Mouse (Mus musculus) lung, embryonic 16.5 days (tissue): ENCODE results near the gene Igf2r. TPM values are rescaled to one million over a fixed set of nuclear protein-coding genes. Genes with fewer than 3 reads are reported as not detected.

Experiments used
- ATAC-seq: fragments of 200-750 bp; cut with Nextera tagmentation; 2 replicates; pipeline ENCODE4 v1.8.0; 2017; ENCODE audit warnings: low read depth, mild to moderate bottlenecking, moderate library complexity
- H3K27ac ChIP-seq: fragments of 300-500 bp; sonication (generic); 2 replicates; pipeline ENCODE4 v1.5.1; 2014; ENCODE audit warnings: mild to moderate bottlenecking, control low read depth, low read length
- H3K27me3 ChIP-seq: fragments of 300-500 bp; sonication (generic); 2 replicates; pipeline ENCODE4 v1.6.1; 2014; ENCODE audit warnings: low read depth, low read length, mixed read lengths; ENCODE audit not compliant: control insufficient read depth, insufficient read depth
- H3K36me3 ChIP-seq: fragments of 300-500 bp; sonication (generic); 2 replicates; pipeline ENCODE4 v1.6.1; 2014; ENCODE audit warnings: low read length; ENCODE audit not compliant: control insufficient read depth, insufficient read depth
- H3K4me1 ChIP-seq: fragments of 300-500 bp; sonication (generic); replicated peaks from 2 replicates; pipeline ENCODE4 v1.6.1; 2014; ENCODE audit warnings: low read length, mixed read lengths; ENCODE audit not compliant: control insufficient read depth, insufficient read depth
- H3K4me2 ChIP-seq: fragments of 300-500 bp; sonication (generic); 2 replicates; pipeline ENCODE4 v1.6.1; 2014; ENCODE audit warnings: low read depth, low read length, control low read depth
- H3K4me3 ChIP-seq: fragments of 300-500 bp; sonication (generic); 2 replicates; pipeline ENCODE4 v1.5.1; 2014; ENCODE audit warnings: mild to moderate bottlenecking, low read length, control low read depth
- H3K9ac ChIP-seq: fragments of 300-500 bp; sonication (generic); 2 replicates; pipeline ENCODE4 v1.6.1; 2014; ENCODE audit warnings: low read length, control low read depth
- H3K9me3 ChIP-seq: fragments of 300-500 bp; sonication (generic); 2 replicates; pipeline ENCODE4 v1.6.1; 2016; ENCODE audit warnings: low read length; ENCODE audit not compliant: control insufficient read depth
- WGBS: fragments of 180-500 bp; shearing (Covaris S2); extraction: QIAGEN DNeasy Blood & Tissue Kit; methylation state at CpG from one replicate; pipeline ENCODE4 v1.1.7; 2014; 5-methylcytosine and 5-hydroxymethylcytosine counted together
- polyA plus RNA-seq: library from polyadenylated mRNA; unstranded; fragments of >200 nt; fragmentation: Nextera tagmentation; extraction: Ambion mirVana; gene quantifications from 2 replicates; pipeline ENCODE4 v1.2.1, GENCODE M21; 2015

The Igf2r gene
- polyA plus RNA-seq, 1 experiment from 2014 or later: 64.4 TPM

- peaks cover 33% of the 10 kb centered on the region for H3K36me3 ChIP-seq
- no peak overlapping the region; the same call in 1 of the 2 replicates for H3K9ac ChIP-seq
- H3K27ac ChIP-seq: peak overlapping the region; percentile 52
- no peaks in the 10 kb centered on the region for H3K27me3 ChIP-seq
- peak; percentile 56 for ATAC-seq
- no peaks in the 10 kb centered on the region for H3K9me3 ChIP-seq
- no peak overlapping the region for H3K4me2 ChIP-seq
- H3K4me3 ChIP-seq: no peak overlapping the region
- H3K4me1 ChIP-seq: peaks cover 7% of the 10 kb centered on the region
- WGBS: 57% methylated on average over 5 of the region's 5 CpGs
Observed at GRCm38 (mm10) chr17:12714080-12714561, 55.3 kb downstream of the Igf2r start.

GRCm38 (mm10) chr17:12712993-12713392 is 56.5 kb downstream of the Igf2r start:
- no peaks in the 10 kb centered on the region for H3K9me3 ChIP-seq
- 0 out of 2 replicates have a peak overlapping the region, but pooled peaks have one; percentile 1 for H3K27ac ChIP-seq
- ATAC-seq: no peak
- no peak overlapping the region for H3K9ac ChIP-seq
- 69% methylated on average over 3 of the region's 3 CpGs for WGBS
- peaks cover 3% of the 10 kb centered on the region; the same call in 1 of the 2 replicates for H3K4me1 ChIP-seq
- peaks cover 31% of the 10 kb centered on the region for H3K36me3 ChIP-seq
- H3K4me2 ChIP-seq: no peak overlapping the region
- no peaks in the 10 kb centered on the region for H3K27me3 ChIP-seq
- H3K4me3 ChIP-seq: no peak overlapping the region

GRCm38 (mm10) chr17:12712191-12712590 is 57.3 kb downstream of the Igf2r start:
- Histone ChIP-seq H3K9me3 (no peaks in the 10 kb centered on the region), H3K36me3 (peaks cover 28% of the 10 kb centered on the region), H3K4me3 (no peak overlapping the region), H3K27ac (no peak overlapping the region), H3K27me3 (no peaks in the 10 kb centered on the region), H3K9ac (no peak overlapping the region), H3K4me2 (no peak overlapping the region), H3K4me1 (peaks cover 3% of the 10 kb centered on the region)
- no peak for ATAC-seq

- H3K36me3 ChIP-seq: peaks cover 23% of the 10 kb centered on the region
- ATAC-seq: no peak
- no peaks in the 10 kb centered on the region for H3K27me3 ChIP-seq
- H3K4me2 ChIP-seq: no peak overlapping the region
- no peak overlapping the region for H3K4me3 ChIP-seq
- WGBS: 88% methylated on average over 2 of the region's 2 CpGs
- H3K27ac ChIP-seq: no peak overlapping the region
- H3K4me1 ChIP-seq: peaks cover 7% of the 10 kb centered on the region
- no peak overlapping the region for H3K9ac ChIP-seq
- H3K9me3 ChIP-seq: no peaks in the 10 kb centered on the region
Observed at GRCm38 (mm10) chr17:12710976-12711375, 58.5 kb downstream of the Igf2r start.

- no peak for ATAC-seq
- WGBS: 84% methylated on average over 13 of the region's 13 CpGs
- H3K9ac ChIP-seq: no peak overlapping the region
- no peak overlapping the region for H3K4me2 ChIP-seq
- H3K9me3 ChIP-seq: no peaks in the 10 kb centered on the region
- H3K4me3 ChIP-seq: no peak overlapping the region
- no peak overlapping the region for H3K27ac ChIP-seq
- no peaks in the 10 kb centered on the region for H3K27me3 ChIP-seq
- H3K36me3 ChIP-seq: peaks cover 20% of the 10 kb centered on the region
- H3K4me1 ChIP-seq: peaks cover 10% of the 10 kb centered on the region
Observed at GRCm38 (mm10) chr17:12710050-12710780, 59.2 kb downstream of the Igf2r start.

GRCm38 (mm10) chr17:12708398-12708797 is 61.1 kb downstream of the Igf2r start:
- Histone ChIP-seq H3K4me3 (no peak overlapping the region), H3K27ac (no peak overlapping the region), H3K36me3 (peaks cover 21% of the 10 kb centered on the region), H3K27me3 (no peaks in the 10 kb centered on the region), H3K4me2 (no peak overlapping the region), H3K9ac (no peak overlapping the region), H3K4me1 (peaks cover 6% of the 10 kb centered on the region; the same call in 1 of the 2 replicates), H3K9me3 (no peaks in the 10 kb centered on the region)
- WGBS: 75% methylated on average over 3 of the region's 3 CpGs
- no peak for ATAC-seq

GRCm38 (mm10) chr17:12706590-12707049 is 62.8 kb downstream of the Igf2r start:
- Histone ChIP-seq H3K27ac (peak overlapping the region; percentile 53), H3K4me1 (peaks cover 6% of the 10 kb centered on the region; the same call in 1 of the 2 replicates), H3K4me3 (no peak overlapping the region), H3K4me2 (no peak overlapping the region), H3K9me3 (no peaks in the 10 kb centered on the region), H3K9ac (no peak overlapping the region), H3K36me3 (peaks cover 28% of the 10 kb centered on the region), H3K27me3 (no peaks in the 10 kb centered on the region)
- 41% methylated on average over 10 of the region's 10 CpGs for WGBS
- ATAC-seq: peak; percentile 80

- WGBS: 73% methylated on average over 5 of the region's 5 CpGs
- Histone ChIP-seq H3K9me3 (no peaks in the 10 kb centered on the region), H3K36me3 (peaks cover 42% of the 10 kb centered on the region), H3K27ac (no peak overlapping the region), H3K27me3 (no peaks in the 10 kb centered on the region), H3K4me2 (no peak overlapping the region), H3K4me3 (no peak overlapping the region), H3K4me1 (peaks cover 6% of the 10 kb centered on the region; the same call in 1 of the 2 replicates), H3K9ac (no peak overlapping the region)
- no peak for ATAC-seq
Observed at GRCm38 (mm10) chr17:12702901-12703300, 66.6 kb downstream of the Igf2r start.

- no peak overlapping the region for H3K9ac ChIP-seq
- ATAC-seq: no peak
- no peaks in the 10 kb centered on the region for H3K27me3 ChIP-seq
- no peak overlapping the region for H3K4me3 ChIP-seq
- no peaks in the 10 kb centered on the region; the same call in 1 of the 2 replicates for H3K4me1 ChIP-seq
- H3K36me3 ChIP-seq: peaks cover 53% of the 10 kb centered on the region
- H3K4me2 ChIP-seq: no peak overlapping the region
- no peaks in the 10 kb centered on the region for H3K9me3 ChIP-seq
- no peak overlapping the region for H3K27ac ChIP-seq
- WGBS: 92% methylated on average over 6 of the region's 6 CpGs
Observed at GRCm38 (mm10) chr17:12700373-12700772, 69.1 kb downstream of the Igf2r start.
